Mouse (Mus musculus) ES-E14 (cell line): ENCODE measurements around the gene Rnf7.

ENCODE experiments used
- CHD2 ChIP-seq: IDR thresholded peaks from 2 replicates; pipeline ENCODE4 v1.6.1; 2014; ENCODE audit warnings: mild to moderate bottlenecking, low read depth, low read length, inconsistent platforms
- HCFC1 ChIP-seq: IDR thresholded peaks from 2 replicates; pipeline ENCODE4 v1.6.1; 2012; ENCODE audit warnings: low read length, inconsistent platforms, borderline replicate concordance; ENCODE audit not compliant: insufficient read depth
- MAFK ChIP-seq: IDR thresholded peaks from 2 replicates; pipeline ENCODE4 v1.6.1; 2014; ENCODE audit warnings: mild to moderate bottlenecking, low read depth, low read length, inconsistent platforms; ENCODE audit not compliant: insufficient read depth
- ZC3H11A ChIP-seq: IDR thresholded peaks from 2 replicates; pipeline ENCODE4 v1.6.1; 2012; ENCODE audit warnings: low read depth, mild to moderate bottlenecking, inconsistent platforms, low read length, borderline replicate concordance

DNA sequence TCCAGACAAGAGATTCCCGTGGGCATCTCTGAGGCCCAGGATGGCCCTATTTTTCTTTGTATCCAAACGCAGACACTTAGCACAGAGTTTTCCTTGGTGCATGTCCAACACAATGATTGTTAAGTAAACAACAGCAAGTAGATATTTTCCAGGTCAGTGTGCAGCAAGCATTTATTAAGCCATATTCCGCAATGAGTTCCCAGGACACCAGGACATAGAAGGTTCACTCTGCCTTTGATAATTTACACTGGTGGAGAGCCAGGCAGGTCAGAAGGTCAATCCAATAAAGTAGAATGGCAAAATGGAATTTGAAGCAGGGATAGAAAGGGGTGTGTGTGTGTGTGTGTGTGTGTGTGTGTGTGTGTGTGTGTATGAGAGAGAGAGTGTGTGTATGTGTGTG is 47.4 kb downstream of the Rnf7 start:
- TF ChIP-seq CHD2 (no peak), HCFC1 (no peak), ZC3H11A (no peak), MAFK (no peak)
